Mouse (Mus musculus) megakaryocyte, embryonic 14.5 days (primary cell): ENCODE results near the gene Tet3. TPM values are rescaled to one million over a fixed set of nuclear protein-coding genes. Genes with fewer than 3 reads are reported as not detected.

ENCODE experiments used
- H3K27me3 ChIP-seq: replicated peaks from 2 replicates; pipeline ENCODE3; 2012; ENCODE audit warnings: inconsistent platforms
- H3K36me3 ChIP-seq: replicated peaks from 2 replicates; pipeline ENCODE3; 2012; ENCODE audit warnings: low read length, inconsistent platforms, mixed read lengths
- H3K4me1 ChIP-seq: 2 replicates; pipeline ENCODE4 v1.6.1; 2012; ENCODE audit warnings: inconsistent platforms
- H3K4me3 ChIP-seq: replicated peaks from 2 replicates; pipeline ENCODE3; 2012; ENCODE audit warnings: moderate library complexity, mild to moderate bottlenecking, inconsistent platforms
- H3K9me3 ChIP-seq: 2 replicates; pipeline ENCODE4 v1.6.1; 2012; ENCODE audit warnings: inconsistent platforms
- FLI1 ChIP-seq: IDR thresholded peaks from 2 replicates; pipeline ENCODE4 v1.6.1; 2012; ENCODE audit warnings: low read length, inconsistent platforms, mixed read lengths
- GATA1 ChIP-seq: IDR thresholded peaks from 3 replicates; pipeline ENCODE4 v1.6.1; 2012; ENCODE audit warnings: mixed read lengths, low read length, inconsistent platforms, borderline replicate concordance
- polyA plus RNA-seq: library from polyadenylated mRNA; stranded (reverse); fragments of >175 nt; gene quantifications from 2 replicates; pipeline ENCODE4 v1.2.3, GENCODE M21; 2012; ENCODE audit warnings: low replicate concordance; ENCODE audit not compliant: insufficient read depth

Gene Tet3
- polyA plus RNA-seq, 1 experiment, result 10.6 TPM

- TF ChIP-seq GATA1 (no peak), FLI1 (no peak)
- no peaks in the 10 kb centered on the region for H3K9me3 ChIP-seq
- no peak overlapping the region for H3K4me3 ChIP-seq
- H3K4me1 ChIP-seq, result peaks cover 47% of the 10 kb centered on the region
- H3K27me3 ChIP-seq, result no peaks in the 10 kb centered on the region
- H3K36me3 ChIP-seq, result peaks cover 84% of the 10 kb centered on the region
Observed at GRCm38 (mm10) chr6:83496753-83497710, 38.1 kb upstream of the Tet3 start.

GRCm38 (mm10) chr6:83496009-83496752 lies 37.3 kb upstream of the Tet3 start:
- Histone ChIP-seq H3K27me3 (no peaks in the 10 kb centered on the region), H3K4me1 (peaks cover 38% of the 10 kb centered on the region), H3K9me3 (no peaks in the 10 kb centered on the region), H3K36me3 (peaks cover 87% of the 10 kb centered on the region), H3K4me3 (no peak overlapping the region)
- TF ChIP-seq GATA1, result no peak
- TF ChIP-seq FLI1, result no peak

- Histone ChIP-seq H3K9me3 (no peaks in the 10 kb centered on the region), H3K4me1 (peaks cover 1% of the 10 kb centered on the region), H3K4me3 (no peak overlapping the region), H3K36me3 (peaks cover 88% of the 10 kb centered on the region), H3K27me3 (no peaks in the 10 kb centered on the region)
- TF ChIP-seq GATA1 (no peak), FLI1 (no peak)
Observed at GRCm38 (mm10) chr6:83490622-83491021, 31.7 kb upstream of the Tet3 start.

- Histone ChIP-seq H3K36me3 (peaks cover 90% of the 10 kb centered on the region), H3K4me1 (peaks cover 5% of the 10 kb centered on the region), H3K9me3 (no peaks in the 10 kb centered on the region), H3K27me3 (no peaks in the 10 kb centered on the region), H3K4me3 (no peak overlapping the region)
- no peak for TF ChIP-seq FLI1
- no peak for TF ChIP-seq GATA1
Observed at GRCm38 (mm10) chr6:83488200-83488599, 29.3 kb upstream of the Tet3 start.

- Histone ChIP-seq H3K36me3 (peaks cover 95% of the 10 kb centered on the region), H3K4me3 (no peak overlapping the region), H3K4me1 (peaks cover 14% of the 10 kb centered on the region), H3K27me3 (no peaks in the 10 kb centered on the region), H3K9me3 (no peaks in the 10 kb centered on the region)
- TF ChIP-seq FLI1 (no peak), GATA1 (no peak)
Observed at GRCm38 (mm10) chr6:83487298-83487697, 28.4 kb upstream of the Tet3 start.

GRCm38 (mm10) chr6:83485854-83486253 lies 27.0 kb upstream of the Tet3 start:
- peaks cover 98% of the 10 kb centered on the region for H3K36me3 ChIP-seq

GRCm38 (mm10) chr6:83483776-83484175 lies 24.9 kb upstream of the Tet3 start:
- Histone ChIP-seq H3K27me3 (no peaks in the 10 kb centered on the region), H3K36me3 (peaks cover 98% of the 10 kb centered on the region), H3K9me3 (no peaks in the 10 kb centered on the region), H3K4me3 (peak overlapping the region; percentile 60), H3K4me1 (peaks cover 35% of the 10 kb centered on the region)
- TF ChIP-seq GATA1, result no peak
- TF ChIP-seq FLI1, result no peak

More at GRCm38 (mm10) chr6:83485854-83486253, 27.0 kb upstream of the Tet3 start:
- Histone ChIP-seq H3K27me3 (no peaks in the 10 kb centered on the region), H3K4me3 (no peak overlapping the region), H3K9me3 (no peaks in the 10 kb centered on the region), H3K4me1 (peaks cover 27% of the 10 kb centered on the region)
- TF ChIP-seq GATA1, result no peak
- no peak for TF ChIP-seq FLI1

- peaks cover 91% of the 10 kb centered on the region for H3K36me3 ChIP-seq
Observed at GRCm38 (mm10) chr6:83482418-83483085, 23.7 kb upstream of the Tet3 start.

GRCm38 (mm10) chr6:83480019-83480655 lies 21.3 kb upstream of the Tet3 start:
- Histone ChIP-seq H3K9me3 (no peaks in the 10 kb centered on the region), H3K4me3 (no peak overlapping the region), H3K27me3 (no peaks in the 10 kb centered on the region), H3K4me1 (peaks cover 67% of the 10 kb centered on the region), H3K36me3 (peaks cover 77% of the 10 kb centered on the region)
- TF ChIP-seq GATA1, result no peak
- no peak for TF ChIP-seq FLI1

More at GRCm38 (mm10) chr6:83482418-83483085, 23.7 kb upstream of the Tet3 start:
- no peaks in the 10 kb centered on the region for H3K9me3 ChIP-seq
- no peaks in the 10 kb centered on the region for H3K27me3 ChIP-seq
- TF ChIP-seq GATA1 (no peak), FLI1 (no peak)
- peaks cover 47% of the 10 kb centered on the region for H3K4me1 ChIP-seq
- peak overlapping the region; percentile 67 for H3K4me3 ChIP-seq
